Mouse (Mus musculus): Measurements from ENCODE around the gene Mbnl2. TPM values are rescaled to one million over a fixed set of nuclear protein-coding genes. Genes with fewer than 3 reads are reported as not detected.

Mbnl2 gene
- polyA plus RNA-seq, 1 experiment = 41.7 TPM

DNA sequence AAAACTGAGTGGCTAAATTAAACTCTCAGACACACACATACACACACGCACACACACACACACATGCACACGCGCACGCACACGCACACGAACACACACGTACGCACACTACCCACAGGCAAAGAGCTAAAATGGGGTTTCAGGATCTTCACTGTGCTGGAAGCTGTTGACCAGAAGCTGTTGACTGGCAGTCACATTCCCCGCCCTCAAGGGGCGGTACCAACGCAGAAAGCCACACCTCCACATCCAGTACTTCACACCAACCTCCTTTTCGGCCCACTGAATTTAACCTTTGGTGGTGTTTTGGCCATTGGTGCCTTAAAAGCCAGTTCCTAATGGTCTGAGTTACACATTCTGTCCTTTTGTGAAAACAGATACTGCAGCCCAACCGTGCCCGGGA is 143.5 kb downstream of the Mbnl2 start:
- no peaks in the 10 kb centered on the region for H3K4me1 ChIP-seq (ENCODE audit: control insufficient read depth, insufficient read depth, insufficient read length, low read length)
- peaks cover 41% of the 10 kb centered on the region for H3K36me3 ChIP-seq (ENCODE audit: control insufficient read depth, insufficient read depth, low read length)
- H3K27me3 ChIP-seq (ENCODE audit: control insufficient read depth, insufficient read depth, low read length) = no peaks in the 10 kb centered on the region
- TF ChIP-seq CTCF (IDR thresholded peaks at IDR 0.05; ENCODE audit: extremely low read depth, insufficient read length, insufficient replicate concordance, low read depth, low read length) (no peak), POLR2A (IDR thresholded peaks at IDR 0.05; ENCODE audit: low read depth, low read length) (no peak)
- 89% methylated on average over 14 of the region's 14 CpGs for WGBS
- no peak overlapping the region for H3K4me3 ChIP-seq (ENCODE audit: low read depth, low read length)
- no peak overlapping the region for H3K27ac ChIP-seq (ENCODE audit: insufficient read depth, low read depth, low read length)

DNA sequence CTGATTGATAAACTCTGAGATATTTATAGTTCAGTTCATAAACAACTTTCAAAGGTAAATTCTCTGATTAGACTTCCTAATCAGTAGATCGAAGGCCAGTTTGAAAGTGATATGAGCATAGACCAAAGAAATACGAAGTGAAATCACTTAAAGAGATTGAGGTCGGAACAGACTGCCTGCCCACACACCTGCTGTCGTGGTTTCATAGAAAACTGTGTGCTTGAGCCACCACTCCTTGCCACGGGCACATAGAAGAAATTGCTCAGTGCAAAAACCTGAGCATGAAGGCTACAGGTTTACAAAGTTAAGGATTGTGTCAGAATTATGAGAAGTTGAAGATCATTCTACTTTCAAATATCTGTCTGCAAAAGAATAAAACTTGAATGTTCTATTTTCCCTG is 153.0 kb downstream of the Mbnl2 start:
- WGBS = 57% methylated on average over 5 of the region's 5 CpGs
- Histone ChIP-seq H3K4me3 (ENCODE audit: low read depth, low read length) (no peak overlapping the region), H3K36me3 (ENCODE audit: control insufficient read depth, insufficient read depth, low read length) (peaks cover 34% of the 10 kb centered on the region), H3K27me3 (ENCODE audit: control insufficient read depth, insufficient read depth, low read length) (no peaks in the 10 kb centered on the region), H3K4me1 (ENCODE audit: control insufficient read depth, insufficient read depth, insufficient read length, low read length) (no peaks in the 10 kb centered on the region), H3K27ac (ENCODE audit: insufficient read depth, low read depth, low read length) (no peak overlapping the region)
- TF ChIP-seq POLR2A (IDR thresholded peaks at IDR 0.05; ENCODE audit: low read depth, low read length) (no peak), CTCF (IDR thresholded peaks at IDR 0.05; ENCODE audit: extremely low read depth, insufficient read length, insufficient replicate concordance, low read depth, low read length) (no peak)

DNA sequence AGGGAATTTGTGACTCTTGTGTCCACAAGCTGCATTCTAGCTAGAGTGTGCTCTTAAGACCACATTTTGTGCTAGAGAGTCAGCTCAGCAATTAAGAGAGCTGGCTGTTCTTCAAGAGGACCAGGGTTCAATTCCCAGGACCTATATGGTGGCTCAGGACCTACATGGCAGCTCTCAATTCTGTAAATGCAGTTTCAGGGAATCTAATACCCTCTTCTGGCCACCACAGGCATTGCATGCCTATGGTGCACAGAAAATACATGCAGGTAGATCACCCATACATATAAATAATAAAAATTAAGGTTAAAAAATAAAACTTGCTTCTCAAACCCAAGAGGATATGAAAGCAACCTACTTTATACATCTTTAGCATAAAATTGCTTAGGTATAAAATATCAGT is 157.3 kb downstream of the Mbnl2 start:
- H3K27me3 ChIP-seq (ENCODE audit: control insufficient read depth, insufficient read depth, low read length) = no peaks in the 10 kb centered on the region
- H3K4me1 ChIP-seq (ENCODE audit: control insufficient read depth, insufficient read depth, insufficient read length, low read length) = no peaks in the 10 kb centered on the region
- no peak overlapping the region for H3K27ac ChIP-seq (ENCODE audit: insufficient read depth, low read depth, low read length)
- H3K4me3 ChIP-seq (ENCODE audit: low read depth, low read length) = no peak overlapping the region
- TF ChIP-seq CTCF (IDR thresholded peaks at IDR 0.05; ENCODE audit: extremely low read depth, insufficient read length, insufficient replicate concordance, low read depth, low read length) = no peak
- no peak for TF ChIP-seq POLR2A (IDR thresholded peaks at IDR 0.05; ENCODE audit: low read depth, low read length)
- H3K36me3 ChIP-seq (ENCODE audit: control insufficient read depth, insufficient read depth, low read length) = peaks cover 14% of the 10 kb centered on the region

DNA sequence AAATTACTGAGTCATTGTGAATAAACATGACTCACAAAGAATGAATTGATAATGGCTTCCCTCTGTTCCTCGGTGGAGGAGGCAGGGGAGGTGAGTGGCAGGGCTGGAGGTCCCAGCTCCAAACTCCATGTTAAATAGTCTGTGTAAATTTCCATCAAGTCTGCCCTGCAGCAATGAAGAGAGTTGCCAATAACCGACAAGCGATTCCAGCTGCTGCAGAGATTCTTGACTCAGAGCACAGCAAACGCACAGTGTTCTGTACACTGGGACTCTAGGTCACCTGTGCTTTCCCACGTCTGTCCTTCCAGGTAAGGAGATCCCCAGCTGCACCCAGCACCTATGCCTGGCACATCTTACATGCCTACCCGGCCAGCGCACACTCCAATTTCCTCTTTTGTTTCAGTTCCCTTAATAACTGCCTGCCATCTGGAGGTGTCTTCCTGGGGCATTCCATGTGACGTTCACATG is 158.5 kb downstream of the Mbnl2 start:
- WGBS = 67% methylated on average over 8 of the region's 8 CpGs
- H3K36me3 ChIP-seq (ENCODE audit: control insufficient read depth, insufficient read depth, low read length) = peaks cover 10% of the 10 kb centered on the region
- H3K27me3 ChIP-seq (ENCODE audit: control insufficient read depth, insufficient read depth, low read length) = no peaks in the 10 kb centered on the region
- H3K4me3 ChIP-seq (ENCODE audit: low read depth, low read length) = no peak overlapping the region
- no peak for TF ChIP-seq POLR2A (IDR thresholded peaks at IDR 0.05; ENCODE audit: low read depth, low read length)
- TF ChIP-seq CTCF (IDR thresholded peaks at IDR 0.05; ENCODE audit: extremely low read depth, insufficient read length, insufficient replicate concordance, low read depth, low read length) = no peak
- no peak overlapping the region for H3K27ac ChIP-seq (ENCODE audit: insufficient read depth, low read depth, low read length)
- no peaks in the 10 kb centered on the region for H3K4me1 ChIP-seq (ENCODE audit: control insufficient read depth, insufficient read depth, insufficient read length, low read length)

DNA sequence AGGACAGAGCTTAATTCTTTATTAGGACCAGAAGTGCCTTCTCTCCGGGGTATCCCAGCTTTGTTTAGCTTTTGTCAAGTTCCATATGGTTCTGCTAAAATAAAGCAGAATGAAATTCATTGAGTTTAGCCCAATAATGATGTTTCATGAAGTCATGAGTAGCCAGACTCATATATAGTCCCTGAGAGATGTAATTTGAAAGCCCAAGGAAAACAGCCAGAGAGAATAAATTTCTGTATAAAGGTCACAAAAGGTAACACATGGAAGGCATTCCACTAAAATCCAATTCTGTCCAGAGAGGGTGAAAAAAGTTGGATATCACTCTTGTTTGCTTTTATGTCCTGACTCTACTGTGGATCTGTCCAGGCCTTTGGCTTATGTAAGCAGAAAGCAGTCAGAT is 159.4 kb downstream of the Mbnl2 start:
- Histone ChIP-seq H3K4me3 (ENCODE audit: low read depth, low read length) (no peak overlapping the region), H3K27ac (ENCODE audit: insufficient read depth, low read depth, low read length) (no peak overlapping the region), H3K4me1 (ENCODE audit: control insufficient read depth, insufficient read depth, insufficient read length, low read length) (no peaks in the 10 kb centered on the region)

DNA sequence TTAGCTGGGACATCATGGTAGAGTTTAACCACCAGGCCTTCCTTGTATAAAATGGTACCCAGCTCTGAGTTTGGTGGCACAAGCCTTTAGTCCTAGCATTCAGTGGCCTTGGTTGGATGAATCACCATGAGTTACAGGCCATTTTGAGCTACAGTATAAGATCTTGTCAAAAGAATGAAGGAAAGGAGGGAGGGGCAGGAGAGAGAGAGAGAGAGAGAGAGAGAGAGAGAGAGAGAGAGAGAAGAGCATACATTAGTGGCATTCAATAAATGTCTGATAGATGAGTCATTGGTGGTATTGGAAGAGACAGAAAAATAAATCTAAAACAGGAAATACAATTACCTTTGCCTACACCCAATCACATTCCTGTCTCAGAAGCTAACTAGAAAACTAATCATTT is 165.2 kb downstream of the Mbnl2 start:
- no peaks in the 10 kb centered on the region for H3K27me3 ChIP-seq (ENCODE audit: control insufficient read depth, insufficient read depth, low read length)
- H3K36me3 ChIP-seq (ENCODE audit: control insufficient read depth, insufficient read depth, low read length) = no peaks in the 10 kb centered on the region
- TF ChIP-seq POLR2A (IDR thresholded peaks at IDR 0.05; ENCODE audit: low read depth, low read length) (no peak), CTCF (IDR thresholded peaks at IDR 0.05; ENCODE audit: extremely low read depth, insufficient read length, insufficient replicate concordance, low read depth, low read length) (no peak)
- H3K4me3 ChIP-seq (ENCODE audit: low read depth, low read length) = no peak overlapping the region
- no peak overlapping the region for H3K27ac ChIP-seq (ENCODE audit: insufficient read depth, low read depth, low read length)
- H3K4me1 ChIP-seq (ENCODE audit: control insufficient read depth, insufficient read depth, insufficient read length, low read length) = peaks cover 6% of the 10 kb centered on the region; the same call in 1 of the 2 replicates

More for the DNA sequence above, 159.4 kb downstream of the Mbnl2 start:
- WGBS = 84% methylated on average over 1 of the region's 1 CpGs
- TF ChIP-seq POLR2A (IDR thresholded peaks at IDR 0.05; ENCODE audit: low read depth, low read length) (no peak), CTCF (IDR thresholded peaks at IDR 0.05; ENCODE audit: extremely low read depth, insufficient read length, insufficient replicate concordance, low read depth, low read length) (no peak)
- Histone ChIP-seq H3K27me3 (ENCODE audit: control insufficient read depth, insufficient read depth, low read length) (no peaks in the 10 kb centered on the region), H3K36me3 (ENCODE audit: control insufficient read depth, insufficient read depth, low read length) (peaks cover 5% of the 10 kb centered on the region; the same call in 1 of the 2 replicates)

DNA sequence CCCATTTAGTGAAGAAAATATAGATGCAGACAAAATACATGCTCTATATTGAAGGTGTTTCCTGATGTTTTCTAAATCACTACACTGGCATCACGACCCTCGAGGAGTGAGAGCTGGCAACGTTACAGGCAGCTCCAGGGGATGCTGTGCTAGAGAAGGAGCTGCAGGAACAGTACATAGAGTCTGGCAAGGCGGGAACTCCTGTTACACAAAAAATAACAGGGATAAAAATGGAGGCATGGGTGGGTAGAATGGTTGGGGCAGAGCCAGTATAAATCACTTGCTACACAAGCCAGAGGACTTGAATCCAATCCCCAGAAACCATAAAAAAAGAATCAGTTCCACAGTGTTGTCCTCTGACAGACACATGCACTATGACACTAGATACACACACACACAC is 165.8 kb downstream of the Mbnl2 start:
- H3K27ac ChIP-seq (ENCODE audit: insufficient read depth, low read depth, low read length) = no peak overlapping the region
- no peak for TF ChIP-seq CTCF (IDR thresholded peaks at IDR 0.05; ENCODE audit: extremely low read depth, insufficient read length, insufficient replicate concordance, low read depth, low read length)
- TF ChIP-seq POLR2A (IDR thresholded peaks at IDR 0.05; ENCODE audit: low read depth, low read length) = no peak
- H3K36me3 ChIP-seq (ENCODE audit: control insufficient read depth, insufficient read depth, low read length) = no peaks in the 10 kb centered on the region
- H3K4me3 ChIP-seq (ENCODE audit: low read depth, low read length) = no peak overlapping the region
- WGBS = 63% methylated on average over 4 of the region's 4 CpGs
- H3K4me1 ChIP-seq (ENCODE audit: control insufficient read depth, insufficient read depth, insufficient read length, low read length) = peaks cover 6% of the 10 kb centered on the region; the same call in 1 of the 2 replicates
- H3K27me3 ChIP-seq (ENCODE audit: control insufficient read depth, insufficient read depth, low read length) = no peaks in the 10 kb centered on the region

Data from small intestine, adult 2 months (tissue).